Mouse (Mus musculus): ENCODE measurements around the gene Olfr98. TPM values are rescaled to one million over a fixed set of nuclear protein-coding genes. Genes with fewer than 3 reads are reported as not detected.
"Not testable (repeated sequence)": the region's sequence is repeated elsewhere in the genome, so short reads cannot be mapped to it uniquely, and the experiment has no call there.

Olfr98 gene
- not detected for total RNA-seq (2021)
- long read RNA-seq, result 0 reads

DNA sequence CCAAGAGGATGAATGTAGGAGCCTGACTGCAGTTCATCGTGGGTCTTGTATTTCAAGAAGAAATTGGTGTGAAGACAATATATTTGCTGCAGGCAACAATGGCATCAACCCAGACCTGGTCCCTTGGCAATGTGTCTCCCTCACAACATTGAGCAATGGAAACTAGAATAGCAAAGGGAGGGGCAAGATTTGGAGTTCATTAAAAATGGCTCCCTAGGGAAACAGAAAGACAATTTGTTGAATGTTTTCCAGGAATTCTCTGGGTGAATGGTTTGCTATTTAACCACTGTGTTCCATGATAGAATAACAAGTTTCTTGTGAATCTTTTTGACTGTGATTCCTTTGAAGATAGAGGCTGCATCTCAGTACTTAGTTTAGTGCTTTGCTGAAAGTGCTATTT is at the start of gene Olfr98:
Gene Olfr98 (minus strand): TSS at position 124 of the 400 bp plus-strand sequence.
- no peak for DNase-seq (ENCODE audit: low spot score in 2 of 2)

DNA sequence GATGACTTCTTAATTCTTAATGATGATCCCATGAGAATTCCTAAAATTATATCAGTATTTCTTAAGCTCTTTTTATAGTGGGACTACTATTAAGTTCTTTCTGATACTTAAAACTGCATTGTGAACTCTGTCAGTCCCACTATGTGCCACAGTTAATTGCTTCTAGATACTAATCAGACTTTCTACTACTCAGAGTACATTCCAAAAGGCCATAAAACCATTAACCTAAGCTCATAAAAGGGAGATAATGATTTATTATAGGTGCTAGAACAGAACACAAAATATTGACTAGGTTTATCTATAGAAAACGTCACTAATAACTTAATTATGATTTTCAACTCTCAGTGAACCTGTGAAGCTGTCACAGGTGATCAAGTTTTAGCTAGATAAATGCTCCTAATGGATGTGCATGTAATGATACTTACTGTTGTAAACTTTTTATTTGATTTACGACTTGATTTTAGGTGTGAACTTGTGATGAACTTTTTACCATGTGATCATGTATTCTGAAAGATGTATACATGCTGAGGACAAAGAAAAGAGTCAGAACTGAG is 46.7 kb upstream of the Olfr98 start:
- DNase-seq (ENCODE audit: low spot score in 2 of 2), result no peak

DNA sequence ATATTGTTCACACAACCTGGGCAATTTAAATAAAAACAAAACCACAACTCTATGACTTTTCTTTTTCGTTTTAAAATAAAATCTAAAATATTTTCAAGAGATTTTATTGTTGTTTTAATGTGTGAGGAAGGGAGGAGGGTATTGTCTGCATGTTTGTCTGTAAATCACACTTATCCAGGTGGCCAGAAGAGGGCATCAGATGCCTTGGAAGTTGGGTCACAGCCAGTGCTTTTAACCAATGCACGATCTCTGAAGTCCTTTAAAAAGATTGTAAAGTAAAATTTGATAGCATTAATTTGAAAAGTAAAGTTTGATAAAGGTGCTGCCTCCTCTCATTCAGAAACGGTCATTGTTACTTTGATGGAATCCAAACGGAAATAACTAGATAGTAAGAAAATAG is 44.9 kb upstream of the Olfr98 start:
- DNase-seq (ENCODE audit: low spot score in 2 of 2), result no peak

DNA sequence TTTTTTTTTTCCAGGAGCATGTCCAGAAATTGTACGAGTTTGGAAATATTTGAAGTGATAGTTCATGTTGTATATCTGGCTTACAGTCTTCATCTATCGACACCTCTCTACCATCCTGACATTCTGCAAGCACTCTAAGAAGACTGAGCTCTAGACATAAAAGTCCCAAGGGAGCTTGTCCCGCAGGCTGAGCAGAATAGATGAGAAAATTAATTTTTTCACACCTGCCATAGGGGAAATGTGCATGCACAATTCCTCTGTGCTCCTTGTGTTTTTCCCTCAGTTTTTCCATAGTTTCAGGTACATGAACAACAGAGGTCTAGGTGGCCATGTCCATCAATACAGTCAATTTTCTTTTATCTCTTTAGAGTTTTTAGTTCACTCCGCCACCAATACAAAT is 40.7 kb upstream of the Olfr98 start, which contains the start of gene Olfr101:
Gene Olfr101 (minus strand): TSS at position 101 of the 400 bp plus-strand sequence.
- no peak for DNase-seq (ENCODE audit: low spot score in 2 of 2)

DNA sequence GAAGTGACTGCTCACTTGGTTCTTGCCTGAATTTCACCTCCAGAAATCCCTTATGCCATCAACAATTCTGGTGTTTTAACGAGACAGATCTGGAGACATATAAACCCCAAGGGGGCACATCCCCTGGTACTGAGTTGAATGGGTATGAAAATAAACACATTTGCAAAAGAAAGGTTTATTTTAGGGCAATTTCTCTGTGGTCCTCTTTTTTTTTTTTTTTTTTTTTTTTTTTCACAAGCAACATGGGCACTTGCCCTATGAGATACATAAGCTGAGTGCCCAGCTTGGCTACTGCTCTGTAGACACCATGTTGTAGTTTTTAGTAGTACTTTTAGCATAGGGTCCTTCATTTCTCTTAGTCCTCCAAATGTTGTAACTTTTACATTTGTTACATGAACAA is 19.8 kb upstream of the Olfr98 start, which contains the start of gene Olfr99:
Gene Olfr99 (minus strand): TSS at position 101 of the 400 bp plus-strand sequence.
- no peak for DNase-seq (ENCODE audit: low spot score in 2 of 2)

DNA sequence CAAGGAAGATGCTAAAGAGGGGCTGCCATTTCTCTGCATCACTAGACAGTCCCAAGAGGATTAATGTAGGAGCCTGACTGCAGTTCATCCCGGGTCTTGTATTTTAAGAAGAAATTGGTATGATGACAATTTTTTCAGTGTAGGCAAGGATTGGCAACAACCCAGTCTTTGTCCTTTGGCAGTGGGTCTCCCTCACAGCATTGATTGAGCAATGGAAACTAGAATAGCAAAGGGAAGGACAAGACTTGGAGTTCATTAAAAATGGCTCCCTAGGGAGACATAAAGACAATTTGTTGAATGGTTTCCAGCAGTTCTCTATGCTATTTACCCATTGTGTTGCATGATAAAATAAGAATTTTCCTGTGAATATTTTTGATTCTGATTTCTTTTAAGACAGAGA is 16.8 kb upstream of the Olfr98 start:
- DNase-seq (ENCODE audit: low spot score in 2 of 2), result no peak

DNA sequence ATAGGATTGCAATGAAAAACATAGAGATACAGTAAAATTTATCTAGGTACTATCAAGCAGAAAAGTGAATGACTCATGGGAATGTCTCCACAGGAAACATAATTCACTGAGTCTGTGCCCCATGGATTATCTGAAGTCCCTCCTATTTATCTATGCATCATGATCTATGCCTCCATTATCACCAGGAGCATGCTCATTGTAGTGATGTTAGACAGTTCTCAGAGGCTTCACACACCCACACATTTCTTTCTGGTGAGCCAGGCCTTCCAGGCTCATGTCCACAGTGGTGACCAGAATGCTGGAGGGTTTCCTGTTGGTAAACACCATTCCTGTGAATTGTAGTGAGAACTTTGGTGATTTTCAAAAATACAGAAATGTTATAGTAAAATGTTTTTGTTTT is 13.0 kb upstream of the Olfr98 start:
- no peak for DNase-seq (ENCODE audit: low spot score in 2 of 2)

DNA sequence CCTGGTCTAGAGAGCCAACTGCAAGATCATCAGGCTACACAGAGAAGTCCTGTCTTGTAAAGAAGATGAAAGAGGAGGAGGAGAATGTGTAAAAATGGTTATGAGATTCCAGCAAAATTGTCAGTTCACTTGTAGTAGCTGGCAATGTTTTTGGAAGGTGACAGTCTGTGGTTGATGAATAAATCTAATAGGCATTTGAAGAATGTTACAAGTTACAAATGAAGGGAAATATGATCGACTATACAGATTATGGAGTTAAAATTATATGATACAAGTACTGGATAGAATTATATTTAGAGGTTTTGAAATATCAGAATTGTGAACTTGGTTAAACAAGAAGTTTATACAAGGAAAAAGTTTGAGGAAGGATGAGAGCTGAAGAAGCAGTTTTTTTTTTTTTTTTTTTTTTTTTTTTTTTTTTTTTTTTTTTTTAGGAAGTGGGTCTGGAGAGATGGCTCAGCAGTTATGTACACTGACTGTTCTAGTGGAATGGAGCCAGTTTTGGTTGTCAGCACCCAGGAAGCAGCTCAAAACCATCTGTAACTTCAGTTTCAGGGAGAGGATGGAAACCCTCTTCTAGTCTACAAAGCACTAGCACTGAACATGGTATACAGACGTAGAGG is 12.2 kb upstream of the Olfr98 start:
- no peak for DNase-seq (ENCODE audit: low spot score in 2 of 2)

DNA sequence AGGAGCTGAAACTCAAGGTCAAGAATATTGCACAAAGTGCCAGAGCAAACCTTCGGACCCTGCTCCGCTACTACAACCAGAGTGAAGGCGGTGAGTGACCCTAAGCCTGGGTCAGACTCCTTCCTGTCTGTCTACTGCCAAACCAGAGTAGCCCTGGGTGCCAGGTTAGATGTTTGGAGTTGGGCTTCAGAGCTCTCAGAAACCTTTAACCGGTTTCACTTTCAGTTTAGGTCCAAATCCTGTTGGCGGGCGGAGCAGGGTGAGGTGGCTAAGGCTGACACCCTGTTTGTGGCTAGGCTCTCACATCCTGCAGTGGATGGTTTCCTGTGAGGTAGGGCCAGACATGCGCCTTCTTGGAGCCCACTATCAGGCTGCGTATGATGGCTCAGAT is 7.1 kb upstream of the Olfr98 start:
- no peak for DNase-seq (ENCODE audit: low spot score in 2 of 2)

DNA sequence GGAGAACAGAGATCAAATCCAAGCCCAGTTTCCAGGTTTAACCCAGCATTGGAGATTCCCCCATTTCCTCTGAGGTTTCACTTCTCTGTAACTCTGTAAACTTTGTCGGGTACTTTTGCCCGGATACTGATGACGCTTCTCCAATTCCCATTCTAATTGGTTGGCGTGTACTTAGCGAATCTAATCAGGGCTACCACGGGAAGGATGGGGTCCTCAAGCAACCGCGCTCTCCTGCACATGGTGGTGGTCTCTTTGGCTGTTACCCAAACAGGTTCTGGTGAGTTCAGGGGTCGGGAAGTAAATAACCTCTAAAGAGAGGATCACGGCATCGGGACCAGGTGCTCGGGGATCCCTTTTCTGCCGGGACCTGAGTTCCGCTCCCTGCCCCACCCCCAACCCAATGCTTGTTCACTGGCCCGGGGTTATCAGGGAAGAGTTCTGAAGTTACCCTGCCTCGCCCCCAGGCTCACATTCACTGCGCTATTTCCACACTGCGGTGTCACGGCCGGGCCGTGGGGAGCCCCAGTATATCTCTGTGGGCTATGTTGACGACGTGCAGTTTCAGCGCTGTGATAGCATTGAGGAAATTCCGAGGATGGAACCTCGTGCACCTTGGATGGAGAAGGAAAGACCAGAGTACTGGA is 6.6 kb upstream of the Olfr98 start, which contains the start of gene H2-M3:
Gene H2-M3 (plus strand): TSS at position 163 of the 644 bp plus-strand sequence.
- peak; percentile 81 to 97 for DNase-seq (ENCODE audit: low spot score in 2 of 2)

DNA sequence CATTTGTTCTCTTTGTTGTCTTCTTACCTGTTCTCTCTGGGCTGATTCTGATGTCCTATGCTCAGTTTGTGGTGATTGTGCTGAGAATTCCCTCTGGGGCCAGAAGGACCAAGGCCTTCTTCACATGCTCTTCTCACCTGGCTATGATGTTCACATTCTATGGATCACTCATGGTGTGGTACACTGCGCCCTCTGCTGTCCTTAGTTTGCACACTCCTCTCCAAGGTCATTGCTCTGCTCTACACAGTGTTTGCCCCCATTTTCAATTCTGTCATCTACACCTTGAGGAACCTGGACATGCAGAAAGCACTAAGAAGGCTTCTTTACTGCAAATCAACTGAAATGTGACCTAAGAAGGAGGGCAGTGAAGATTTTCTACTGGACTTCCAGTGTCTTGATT is 13.0 kb downstream of the Olfr98 start:
- peak in 1 of 2 experiments; percentile 3 for DNase-seq (ENCODE audit: low spot score in 2 of 2)

DNA sequence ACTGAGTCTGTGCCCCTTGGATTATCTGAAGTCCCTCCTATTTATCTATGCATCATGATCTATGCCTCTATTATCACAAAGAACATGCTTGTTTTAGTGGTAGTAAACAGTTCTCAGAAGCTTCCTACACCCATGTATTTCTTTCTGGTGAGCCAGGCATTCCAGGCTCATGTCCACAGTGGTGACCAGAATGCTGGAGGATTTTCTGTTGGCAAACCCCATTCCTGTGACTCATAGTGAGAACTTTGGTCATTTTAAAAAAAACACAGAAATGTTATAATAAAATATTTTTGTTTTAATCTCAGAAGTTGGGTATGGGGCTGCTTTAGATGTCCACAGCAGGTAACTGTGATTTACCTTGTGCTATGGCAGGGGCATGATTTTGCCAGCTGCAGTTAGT is 14.1 kb downstream of the Olfr98 start:
- no peak for DNase-seq (ENCODE audit: low spot score in 2 of 2)

DNA sequence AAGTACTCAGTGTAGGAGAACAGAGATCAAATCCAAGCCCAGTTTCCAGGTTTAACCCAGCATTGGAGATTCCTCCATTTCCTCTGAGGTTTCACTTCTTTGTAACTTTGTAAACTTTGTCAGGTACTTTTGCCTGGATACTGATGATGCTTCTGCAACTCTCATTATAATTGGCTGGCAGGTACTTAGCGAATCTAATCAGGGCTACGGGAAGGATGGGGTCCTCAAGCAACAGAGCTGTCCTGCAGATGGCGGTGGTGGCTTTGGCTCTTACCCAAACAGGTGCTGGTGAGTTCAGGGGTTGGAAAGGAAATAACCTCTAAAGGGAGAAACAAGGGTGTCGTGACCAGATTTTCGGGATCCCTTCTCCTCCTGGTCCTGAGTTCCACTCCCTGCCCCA is 16.8 kb downstream of the Olfr98 start:
- DNase-seq (ENCODE audit: low spot score in 2 of 2), result peak; percentile 1 to 67

DNA sequence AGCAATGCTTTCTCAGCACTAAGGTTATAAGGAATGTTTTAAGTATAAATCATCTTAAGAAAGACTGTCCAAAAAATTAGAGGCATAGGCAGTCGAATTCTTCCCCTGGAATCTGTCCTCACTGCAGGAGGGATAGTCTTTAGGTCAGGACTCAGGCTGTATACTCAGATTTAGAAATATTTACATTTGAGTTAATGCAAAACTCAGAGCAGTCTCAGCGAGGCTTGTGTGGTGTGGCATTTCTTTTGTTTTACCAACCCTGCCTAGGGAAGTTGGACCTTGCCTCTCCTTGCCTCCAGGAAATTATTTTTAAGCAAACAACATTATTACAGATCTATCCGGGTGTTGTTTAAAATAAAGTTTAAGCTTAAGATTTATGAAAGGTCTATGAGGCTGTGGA is 21.4 kb downstream of the Olfr98 start:
- no peak for DNase-seq (ENCODE audit: low spot score in 2 of 2)

DNA sequence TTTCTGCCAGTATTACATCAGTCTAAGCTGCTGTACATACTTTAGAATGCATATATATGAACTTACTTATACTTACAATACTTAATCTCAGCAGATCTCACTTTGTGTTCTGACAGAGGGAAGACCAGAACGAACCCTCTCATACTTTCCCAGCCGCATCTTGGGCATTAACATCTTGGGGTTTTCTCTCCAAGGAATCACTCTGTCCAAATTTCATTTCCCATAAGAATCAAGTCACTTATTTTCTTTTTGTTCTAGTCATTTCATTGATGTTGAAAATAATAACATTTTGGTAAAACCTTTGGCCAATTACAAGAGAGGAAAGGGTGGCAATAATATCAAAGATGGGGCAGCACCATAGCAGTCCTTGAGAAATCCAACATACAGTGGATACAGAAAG is 26.3 kb downstream of the Olfr98 start, which contains the start of gene Olfr97:
Gene Olfr97 (minus strand): TSS at position 101 of the 400 bp plus-strand sequence.
- not testable (repeated sequence) for DNase-seq (ENCODE audit: low spot score in 2 of 2)

DNA sequence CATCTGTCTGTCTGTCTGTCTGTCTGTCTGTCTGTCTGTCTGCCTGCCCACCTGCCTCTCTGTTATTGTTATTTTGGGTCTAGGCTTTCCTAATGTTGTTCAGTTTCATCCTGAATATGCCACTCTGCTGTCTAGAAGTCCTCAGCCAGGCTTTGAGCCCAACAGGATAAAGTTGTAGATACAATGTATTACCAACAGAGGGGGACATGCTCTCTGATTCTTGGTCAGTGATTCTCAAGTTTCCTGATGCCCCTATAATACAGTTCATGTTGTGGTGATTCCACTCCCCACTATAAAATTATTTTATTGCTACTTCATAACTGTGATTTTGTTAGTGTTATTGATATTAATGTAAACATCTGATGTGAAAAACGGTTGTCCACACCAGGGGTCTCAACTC is 41.7 kb downstream of the Olfr98 start:
- DNase-seq (ENCODE audit: low spot score in 2 of 2), result no peak

DNA sequence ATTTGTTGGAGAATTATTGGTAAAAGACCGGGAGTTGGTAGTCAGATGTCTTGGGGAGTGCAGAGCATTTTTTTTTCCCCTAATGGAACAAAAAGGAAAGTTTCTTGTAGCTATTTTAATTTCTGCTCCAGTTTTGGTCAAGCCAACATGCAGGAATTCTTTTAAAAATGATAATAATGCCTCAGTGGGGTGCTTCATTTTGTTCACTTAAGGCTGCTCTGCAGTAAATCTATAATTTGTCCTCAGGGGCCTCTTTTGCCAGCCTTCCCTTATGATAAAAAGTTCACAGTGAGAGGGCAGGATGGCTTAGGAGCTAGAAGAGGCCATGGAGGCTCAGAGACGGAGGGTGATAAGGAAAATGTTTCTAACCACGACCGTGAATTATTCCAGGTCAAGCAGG is 43.7 kb downstream of the Olfr98 start, which contains the start of gene Olfr96:
Gene Olfr96 (plus strand): TSS at position 301 of the 400 bp plus-strand sequence.
- DNase-seq (ENCODE audit: low spot score in 2 of 2), result no peak

DNA sequence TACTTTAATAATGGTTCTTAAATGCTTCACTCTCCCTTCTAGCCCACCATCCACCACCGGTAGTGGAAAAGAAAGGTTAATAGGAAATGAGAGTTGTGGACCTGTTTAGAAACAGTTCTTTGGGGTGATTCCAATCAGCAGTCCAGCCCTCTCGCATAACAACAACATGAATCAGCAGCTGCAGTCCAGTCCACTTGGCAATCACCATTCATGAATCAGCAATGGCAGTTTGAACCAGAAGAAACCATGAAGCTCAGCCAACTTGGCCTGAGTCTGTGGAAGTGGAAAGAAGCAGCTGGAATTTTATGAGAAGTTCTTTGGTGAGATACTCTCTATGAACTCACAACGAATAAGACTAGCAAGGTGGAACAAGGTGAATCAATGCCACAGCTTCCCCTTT is 45.1 kb downstream of the Olfr98 start:
- no peak for DNase-seq (ENCODE audit: low spot score in 2 of 2)

DNA sequence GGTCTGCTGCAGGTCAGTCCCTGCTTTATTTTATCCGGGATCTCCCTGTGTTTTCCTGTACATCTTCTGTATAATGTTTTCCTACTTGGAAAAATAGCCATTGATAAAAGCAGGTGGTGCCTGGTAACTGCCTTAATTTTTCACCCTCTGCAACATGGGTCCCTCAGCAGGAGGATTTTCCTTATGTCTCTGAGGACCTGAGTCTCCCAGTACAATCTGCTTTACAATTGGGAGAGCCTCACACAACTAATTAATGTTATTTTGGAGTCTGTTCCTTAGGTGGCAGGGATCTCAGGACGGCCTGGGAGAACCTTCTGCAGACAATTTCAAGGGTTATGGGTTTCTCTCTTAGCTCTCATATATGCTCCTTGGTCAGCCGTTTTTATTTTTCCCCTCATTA is 50.5 kb downstream of the Olfr98 start, which contains the start of gene Olfr95:
Gene Olfr95 (minus strand): TSS at position 101 of the 400 bp plus-strand sequence.
- no peak for DNase-seq (ENCODE audit: low spot score in 2 of 2)

All from layer of hippocampus, adult 18-20 months (tissue).